Mouse (Mus musculus) hindbrain, embryonic 12.5 days (tissue): ENCODE results near the gene Eps15. TPM values are rescaled to one million over a fixed set of nuclear protein-coding genes. Genes with fewer than 3 reads are reported as not detected.

Experiments
- ATAC-seq: fragments of 200-750 bp; cut with Nextera tagmentation; 2 replicates; pipeline ENCODE4 v1.8.0; 2017; ENCODE audit warnings: moderate TSS enrichment; ENCODE audit not compliant: low FRiP score
- H3K27ac ChIP-seq: fragments of 300-500 bp; sonication (generic); 2 replicates; pipeline ENCODE4 v1.5.1; 2016; ENCODE audit warnings: mild to moderate bottlenecking
- H3K27me3 ChIP-seq: fragments of 300-500 bp; sonication (generic); 2 replicates; pipeline ENCODE4 v1.6.1; 2016; ENCODE audit warnings: mild to moderate bottlenecking
- H3K36me3 ChIP-seq: fragments of 300-500 bp; sonication (generic); 2 replicates; pipeline ENCODE4 v1.6.1; 2016; ENCODE audit warnings: mild to moderate bottlenecking
- H3K4me1 ChIP-seq: fragments of 300-500 bp; sonication (generic); 2 replicates; pipeline ENCODE4 v1.6.1; 2016
- H3K4me2 ChIP-seq: fragments of 300-500 bp; sonication (generic); replicated peaks from 2 replicates; pipeline ENCODE4 v1.6.1; 2016; ENCODE audit warnings: mild to moderate bottlenecking
- H3K4me3 ChIP-seq: fragments of 300-500 bp; sonication (generic); 2 replicates; pipeline ENCODE4 v1.5.1; 2016; ENCODE audit warnings: mild to moderate bottlenecking
- H3K9ac ChIP-seq: fragments of 300-500 bp; sonication (generic); 2 replicates; pipeline ENCODE4 v1.6.1; 2016; ENCODE audit warnings: mild to moderate bottlenecking, moderate library complexity
- H3K9me3 ChIP-seq: fragments of 300-500 bp; sonication (generic); replicated peaks from 2 replicates; pipeline ENCODE4 v1.6.1; 2016; ENCODE audit warnings: mild to moderate bottlenecking
- WGBS: fragments of 180-500 bp; shearing (Covaris S2); methylation state at CpG from one replicate; pipeline ENCODE4 v1.1.7; 2016; 5-methylcytosine and 5-hydroxymethylcytosine counted together
- polyA plus RNA-seq: library from polyadenylated mRNA; unstranded; fragments of >200 nt; fragmentation: Nextera tagmentation; extraction: Ambion mirVana; gene quantifications from 2 replicates; pipeline ENCODE4 v1.2.1, GENCODE M21; 2016

The Eps15 gene
- polyA plus RNA-seq, 1 experiment from 2014 or later = 69.2 TPM

DNA sequence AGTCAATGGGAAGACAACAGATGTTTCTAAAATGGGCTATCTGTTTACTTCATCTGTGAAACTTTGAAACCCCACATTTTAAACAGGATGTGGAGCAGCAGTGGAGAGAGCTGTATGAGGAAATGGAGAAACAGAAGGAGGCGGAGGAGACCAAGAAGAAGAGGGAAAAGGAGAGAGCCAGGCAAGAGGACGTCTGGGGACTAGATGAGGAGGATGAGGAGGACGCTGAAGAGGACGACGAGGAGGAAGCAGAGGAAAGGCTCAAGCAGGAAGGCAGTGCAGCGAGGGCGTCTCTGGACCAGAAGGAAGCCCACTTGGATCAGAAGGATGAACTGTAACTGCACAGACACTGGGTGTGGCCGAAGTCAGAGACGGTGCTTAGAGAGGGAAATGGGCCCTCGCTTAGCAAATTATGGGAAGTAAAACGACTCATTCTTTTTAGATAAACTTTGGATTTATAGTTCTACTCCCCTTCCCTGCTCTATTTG is 26.4 kb upstream of the Eps15 start:
- H3K9me3 ChIP-seq = no peaks in the 10 kb centered on the region
- no peak overlapping the region for H3K4me2 ChIP-seq
- H3K4me3 ChIP-seq = no peak overlapping the region
- H3K27ac ChIP-seq = no peak overlapping the region
- H3K9ac ChIP-seq = no peak overlapping the region
- no peaks in the 10 kb centered on the region for H3K4me1 ChIP-seq
- H3K36me3 ChIP-seq = no peaks in the 10 kb centered on the region
- no peaks in the 10 kb centered on the region for H3K27me3 ChIP-seq
- no peak for ATAC-seq
- WGBS = 81% methylated on average over 11 of the region's 11 CpGs

DNA sequence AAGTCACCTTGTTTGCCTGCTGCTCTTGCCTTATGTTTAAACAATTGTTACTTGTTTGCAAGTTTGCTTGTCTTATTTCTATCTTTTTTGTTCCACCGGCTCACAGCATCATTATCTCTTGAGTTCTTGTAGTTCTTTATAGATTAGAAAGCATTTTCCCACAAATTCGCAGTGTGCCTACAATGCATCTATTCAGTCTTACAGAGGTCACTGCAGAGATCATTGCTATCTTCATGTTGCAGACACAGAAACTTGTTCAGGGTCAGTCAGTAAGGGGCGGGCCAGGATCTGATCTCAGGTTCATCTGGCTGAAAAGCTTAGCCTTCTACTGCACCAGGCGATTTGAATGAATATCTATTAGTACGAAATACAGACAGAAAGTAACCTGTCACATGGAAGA is 25.6 kb upstream of the Eps15 start:
- WGBS = 82% methylated on average over 5 of the region's 5 CpGs
- Histone ChIP-seq H3K27me3 (no peaks in the 10 kb centered on the region), H3K36me3 (no peaks in the 10 kb centered on the region)

DNA sequence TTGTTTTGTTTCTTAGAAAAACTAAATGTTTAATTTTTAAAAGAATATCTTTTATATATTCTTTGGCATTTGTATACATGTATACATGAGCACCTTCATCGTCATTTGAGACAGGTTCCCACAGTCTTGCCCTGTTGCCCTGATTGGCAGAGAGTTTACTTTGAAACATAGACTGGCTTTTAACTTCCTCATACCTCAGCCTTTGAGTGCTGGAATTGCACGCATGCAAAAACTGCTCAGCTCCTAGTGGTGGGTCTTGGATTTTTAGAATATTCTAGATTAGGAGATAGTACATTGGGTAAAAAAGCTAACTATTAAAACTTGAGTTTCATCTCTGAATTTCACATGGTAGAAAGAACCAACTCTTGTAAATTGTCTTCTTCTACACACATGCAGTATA is 24.7 kb upstream of the Eps15 start:
- no peak overlapping the region for H3K4me3 ChIP-seq
- no peaks in the 10 kb centered on the region for H3K27me3 ChIP-seq
- no peaks in the 10 kb centered on the region for H3K36me3 ChIP-seq
- 87% methylated on average over 2 of the region's 2 CpGs for WGBS
- no peaks in the 10 kb centered on the region for H3K4me1 ChIP-seq
- no peak overlapping the region for H3K27ac ChIP-seq
- H3K9me3 ChIP-seq = no peaks in the 10 kb centered on the region
- no peak overlapping the region for H3K9ac ChIP-seq
- ATAC-seq = no peak
- H3K4me2 ChIP-seq = no peak overlapping the region

More for the DNA sequence above, 25.6 kb upstream of the Eps15 start:
- no peak overlapping the region for H3K4me2 ChIP-seq
- no peaks in the 10 kb centered on the region for H3K9me3 ChIP-seq
- no peak overlapping the region for H3K9ac ChIP-seq
- H3K4me1 ChIP-seq = no peaks in the 10 kb centered on the region
- ATAC-seq = no peak
- H3K4me3 ChIP-seq = no peak overlapping the region
- no peak overlapping the region for H3K27ac ChIP-seq

DNA sequence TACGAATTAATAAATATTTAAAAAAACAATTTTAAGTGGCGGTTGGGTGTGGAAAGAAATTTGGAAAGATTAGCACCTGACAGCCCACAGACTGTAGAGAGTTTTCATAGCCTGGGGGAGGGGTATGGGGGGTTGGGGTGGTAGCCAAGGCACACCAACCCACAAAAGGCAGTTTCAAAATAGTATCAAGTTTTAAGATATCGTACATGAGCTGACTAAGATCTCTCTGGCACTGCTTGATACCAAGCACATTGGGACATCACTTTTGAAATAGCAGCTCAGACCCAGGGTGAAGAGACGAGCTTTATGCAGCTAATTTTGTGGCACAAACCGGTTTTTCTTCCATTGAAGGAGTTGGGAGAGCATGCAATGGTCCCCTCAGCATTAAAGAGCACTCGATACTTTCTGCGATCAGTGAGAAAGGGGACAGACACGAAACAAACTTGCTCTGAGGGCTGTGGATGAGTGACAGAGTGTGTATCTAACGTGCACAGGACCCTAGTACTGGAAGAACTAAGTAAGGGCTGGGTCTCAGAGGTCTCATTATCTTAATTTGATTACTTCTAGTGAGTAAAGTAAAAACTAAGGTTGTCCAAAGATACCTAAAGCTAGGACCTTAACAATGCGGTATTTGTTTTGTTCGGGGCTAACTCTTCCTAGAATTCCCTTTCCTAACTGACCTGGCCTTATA is 24.2 kb upstream of the Eps15 start:
- H3K4me3 ChIP-seq = no peak overlapping the region
- H3K9me3 ChIP-seq = no peaks in the 10 kb centered on the region
- H3K27ac ChIP-seq = no peak overlapping the region
- no peak for ATAC-seq
- no peak overlapping the region for H3K9ac ChIP-seq
- 83% methylated on average over 11 of the region's 11 CpGs for WGBS
- H3K27me3 ChIP-seq = no peaks in the 10 kb centered on the region
- no peaks in the 10 kb centered on the region for H3K4me1 ChIP-seq
- H3K4me2 ChIP-seq = no peak overlapping the region
- no peaks in the 10 kb centered on the region for H3K36me3 ChIP-seq

DNA sequence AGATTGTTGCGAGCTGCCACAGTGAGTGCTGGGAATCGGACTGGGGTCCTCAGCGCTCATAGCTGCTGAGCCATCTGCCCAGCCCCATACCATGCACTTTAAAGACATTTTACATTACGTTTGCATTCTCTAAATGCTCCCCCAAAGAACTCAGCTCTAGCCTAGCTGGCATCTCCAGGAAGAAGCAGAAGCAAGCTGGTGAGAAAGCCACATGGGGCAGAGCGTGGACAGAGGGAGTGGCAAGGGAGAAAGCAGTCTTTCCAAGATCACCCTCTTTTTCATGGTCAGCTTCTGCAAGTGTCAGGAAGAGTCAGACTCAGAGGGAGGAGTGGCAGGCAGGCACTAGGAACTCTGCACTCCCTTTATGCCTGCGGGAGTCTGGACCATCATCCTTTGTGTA is 23.3 kb upstream of the Eps15 start:
- no peak overlapping the region for H3K4me3 ChIP-seq
- no peak overlapping the region for H3K9ac ChIP-seq
- WGBS = 86% methylated on average over 6 of the region's 6 CpGs
- no peak overlapping the region for H3K4me2 ChIP-seq
- no peak overlapping the region for H3K27ac ChIP-seq
- no peaks in the 10 kb centered on the region for H3K4me1 ChIP-seq
- no peaks in the 10 kb centered on the region for H3K9me3 ChIP-seq
- ATAC-seq = no peak
- no peaks in the 10 kb centered on the region for H3K36me3 ChIP-seq
- no peaks in the 10 kb centered on the region for H3K27me3 ChIP-seq

DNA sequence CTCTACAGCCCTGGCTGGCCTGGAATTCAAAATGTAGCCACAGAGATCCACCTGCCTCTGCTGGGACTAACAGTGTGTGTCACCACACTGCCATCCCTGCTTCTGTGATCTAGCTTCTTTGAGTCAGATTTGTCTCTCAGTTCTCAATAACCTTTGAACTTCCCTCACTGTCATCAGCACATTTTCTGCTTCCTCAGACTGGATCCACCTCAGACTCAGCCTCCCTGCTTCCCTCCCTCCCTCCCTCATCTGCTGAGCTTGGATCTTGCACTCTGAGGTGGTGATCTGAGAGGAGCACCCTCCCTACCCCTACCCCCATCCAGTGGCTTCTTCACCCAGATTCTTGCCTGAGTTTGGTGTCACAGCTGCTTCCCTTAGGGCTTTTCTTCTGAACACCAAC is 22.4 kb upstream of the Eps15 start:
- Histone ChIP-seq H3K9ac (no peak overlapping the region), H3K36me3 (no peaks in the 10 kb centered on the region), H3K4me1 (no peaks in the 10 kb centered on the region), H3K4me3 (no peak overlapping the region), H3K9me3 (no peaks in the 10 kb centered on the region), H3K4me2 (no peak overlapping the region), H3K27me3 (no peaks in the 10 kb centered on the region), H3K27ac (no peak overlapping the region)
- ATAC-seq = no peak

DNA sequence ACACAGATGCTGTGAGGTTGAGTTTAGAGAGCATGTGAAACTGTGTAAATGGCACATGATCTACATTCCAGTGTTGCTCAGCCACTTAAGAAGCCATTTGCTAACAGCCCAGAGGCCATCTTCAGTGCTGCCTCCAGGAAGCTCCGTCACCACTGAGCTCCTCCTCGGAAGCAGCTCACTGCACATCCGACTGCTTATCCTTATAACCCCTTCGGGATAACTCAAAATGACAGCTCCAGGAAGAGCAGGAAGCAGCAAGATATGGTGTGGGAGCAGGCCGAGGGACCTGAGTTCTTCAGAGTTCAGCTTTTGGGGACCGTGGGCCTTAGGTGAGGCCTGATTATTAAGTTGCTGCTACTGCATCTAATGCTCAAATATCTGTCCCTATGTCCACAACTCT is 18.0 kb upstream of the Eps15 start:
- no peak overlapping the region for H3K27ac ChIP-seq
- no peak overlapping the region for H3K4me3 ChIP-seq
- H3K27me3 ChIP-seq = no peaks in the 10 kb centered on the region
- no peaks in the 10 kb centered on the region for H3K4me1 ChIP-seq
- WGBS = 81% methylated on average over 6 of the region's 6 CpGs
- no peaks in the 10 kb centered on the region for H3K9me3 ChIP-seq
- no peak overlapping the region for H3K4me2 ChIP-seq
- no peak overlapping the region for H3K9ac ChIP-seq
- no peaks in the 10 kb centered on the region for H3K36me3 ChIP-seq
- no peak for ATAC-seq

DNA sequence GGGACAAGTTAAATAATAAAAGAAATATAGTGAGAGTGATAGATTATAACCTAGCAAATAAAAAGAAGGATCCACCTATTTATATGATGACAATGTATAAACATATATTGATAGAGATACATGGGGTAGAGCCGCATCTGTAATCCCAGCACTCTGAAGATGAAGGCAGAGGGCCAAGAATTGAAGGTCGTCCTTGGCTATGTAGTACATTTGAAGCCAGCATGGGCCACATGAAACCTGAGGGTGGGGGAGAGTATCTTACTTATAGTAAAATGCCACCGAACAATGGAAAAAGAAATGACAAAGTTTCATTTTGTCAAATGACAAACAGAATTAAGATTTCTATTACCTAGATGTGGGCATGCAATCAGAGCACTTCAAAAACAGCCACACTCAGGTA is 14.0 kb upstream of the Eps15 start:
- Histone ChIP-seq H3K9ac (no peak overlapping the region), H3K4me2 (no peak overlapping the region), H3K4me1 (no peaks in the 10 kb centered on the region), H3K4me3 (no peak overlapping the region), H3K36me3 (no peaks in the 10 kb centered on the region), H3K27ac (no peak overlapping the region), H3K9me3 (no peaks in the 10 kb centered on the region), H3K27me3 (no peaks in the 10 kb centered on the region)
- ATAC-seq = no peak
- WGBS = 94% methylated on average over 3 of the region's 3 CpGs

DNA sequence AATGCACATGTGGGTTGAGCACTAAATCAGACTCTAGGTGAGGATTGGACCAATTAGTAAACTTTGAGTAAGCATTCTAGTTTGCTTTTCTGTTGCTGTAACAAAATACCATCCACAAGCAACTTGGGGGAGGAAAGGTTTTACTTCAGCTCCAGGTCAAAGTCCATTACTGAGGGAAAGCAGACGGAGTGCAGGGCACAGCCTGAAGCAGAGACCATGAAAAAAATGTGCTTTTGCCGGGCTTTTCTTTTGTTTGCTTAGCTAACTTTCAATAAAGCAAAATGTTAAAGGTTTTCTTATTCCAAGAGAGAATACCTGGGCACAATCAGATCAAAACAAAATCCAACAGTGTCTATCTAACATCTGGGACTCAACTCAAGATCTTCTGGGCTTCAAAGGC is 13.3 kb upstream of the Eps15 start:
- no peak for ATAC-seq
- no peaks in the 10 kb centered on the region for H3K36me3 ChIP-seq
- no peak overlapping the region for H3K4me3 ChIP-seq
- H3K9ac ChIP-seq = no peak overlapping the region
- H3K27ac ChIP-seq = no peak overlapping the region
- WGBS = 75% methylated on average over 2 of the region's 2 CpGs
- H3K4me2 ChIP-seq = no peak overlapping the region
- no peaks in the 10 kb centered on the region for H3K9me3 ChIP-seq
- no peaks in the 10 kb centered on the region for H3K27me3 ChIP-seq
- H3K4me1 ChIP-seq = no peaks in the 10 kb centered on the region

DNA sequence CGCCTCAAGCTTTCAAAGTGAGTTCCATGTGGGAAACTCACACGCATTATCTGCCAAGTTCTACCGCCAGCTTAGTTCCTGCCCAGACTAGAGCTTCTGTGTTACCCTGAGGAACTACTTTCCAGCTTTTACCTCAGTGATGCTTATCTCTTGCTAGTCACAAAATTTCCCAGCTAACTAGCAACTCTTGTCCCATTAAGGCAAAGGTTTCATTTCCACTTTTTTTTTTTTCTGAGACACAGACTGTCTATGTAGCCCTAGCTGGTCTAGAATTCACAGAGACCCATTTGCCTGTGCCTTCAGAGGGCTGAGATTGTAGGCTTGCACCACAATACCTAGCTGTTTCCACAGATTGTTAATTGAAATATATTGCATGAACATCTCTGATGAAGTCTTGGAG is 12.6 kb upstream of the Eps15 start:
- Histone ChIP-seq H3K27me3 (no peaks in the 10 kb centered on the region), H3K9ac (no peak overlapping the region), H3K4me1 (no peaks in the 10 kb centered on the region), H3K27ac (no peak overlapping the region), H3K4me3 (no peak overlapping the region), H3K4me2 (no peak overlapping the region), H3K36me3 (no peaks in the 10 kb centered on the region), H3K9me3 (no peaks in the 10 kb centered on the region)
- 86% methylated on average over 3 of the region's 3 CpGs for WGBS
- no peak for ATAC-seq

DNA sequence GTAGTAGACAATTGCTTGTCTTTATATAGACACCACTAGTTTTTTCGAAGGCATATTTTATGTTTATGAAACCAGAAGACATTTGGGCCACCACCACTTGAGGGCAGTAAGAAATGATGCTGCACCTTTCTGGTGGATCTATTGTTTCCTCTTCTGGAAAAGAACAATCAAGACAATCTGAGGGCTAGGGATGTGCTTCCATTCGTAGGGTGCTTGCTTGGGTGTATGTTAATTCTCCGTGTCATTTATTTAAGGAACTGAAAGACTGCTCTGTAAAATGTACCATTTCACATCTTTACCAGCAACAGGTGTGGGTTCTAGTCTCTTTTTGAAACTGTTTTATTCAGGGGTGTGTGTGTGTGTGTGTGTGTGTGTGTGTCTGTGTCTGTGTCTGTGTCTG is 11.2 kb upstream of the Eps15 start:
- Histone ChIP-seq H3K27ac (no peak overlapping the region), H3K4me3 (no peak overlapping the region), H3K4me2 (no peak overlapping the region), H3K36me3 (no peaks in the 10 kb centered on the region), H3K9me3 (no peaks in the 10 kb centered on the region), H3K27me3 (no peaks in the 10 kb centered on the region), H3K4me1 (no peaks in the 10 kb centered on the region), H3K9ac (no peak overlapping the region)
- no peak for ATAC-seq
- 87% methylated on average over 3 of the region's 3 CpGs for WGBS

DNA sequence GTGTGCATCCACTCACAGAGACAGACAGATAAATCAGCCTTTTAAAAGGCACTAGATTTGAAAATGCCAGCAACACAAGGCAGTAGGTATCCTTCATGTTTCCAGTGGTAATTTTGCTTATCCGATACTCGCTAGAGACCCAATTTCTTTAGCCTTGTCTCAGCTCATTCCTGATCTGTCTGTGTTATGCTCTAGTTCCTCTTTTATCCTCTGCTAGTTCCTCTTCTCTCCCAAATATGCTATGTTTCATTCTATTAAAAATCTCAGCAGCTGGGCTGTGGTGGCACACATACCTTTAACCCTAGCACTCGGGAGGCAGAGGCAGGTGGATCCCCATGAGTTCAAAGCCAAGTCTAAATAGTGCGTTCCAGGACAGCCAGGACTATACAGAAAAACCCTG is 8.3 kb upstream of the Eps15 start:
- WGBS = 92% methylated on average over 4 of the region's 4 CpGs
- H3K9me3 ChIP-seq = no peaks in the 10 kb centered on the region
- no peak overlapping the region for H3K4me3 ChIP-seq
- H3K27ac ChIP-seq = no peak overlapping the region
- H3K4me2 ChIP-seq = no peak overlapping the region
- H3K36me3 ChIP-seq = no peaks in the 10 kb centered on the region
- H3K27me3 ChIP-seq = no peaks in the 10 kb centered on the region
- H3K9ac ChIP-seq = no peak overlapping the region
- ATAC-seq = no peak
- H3K4me1 ChIP-seq = no peaks in the 10 kb centered on the region

DNA sequence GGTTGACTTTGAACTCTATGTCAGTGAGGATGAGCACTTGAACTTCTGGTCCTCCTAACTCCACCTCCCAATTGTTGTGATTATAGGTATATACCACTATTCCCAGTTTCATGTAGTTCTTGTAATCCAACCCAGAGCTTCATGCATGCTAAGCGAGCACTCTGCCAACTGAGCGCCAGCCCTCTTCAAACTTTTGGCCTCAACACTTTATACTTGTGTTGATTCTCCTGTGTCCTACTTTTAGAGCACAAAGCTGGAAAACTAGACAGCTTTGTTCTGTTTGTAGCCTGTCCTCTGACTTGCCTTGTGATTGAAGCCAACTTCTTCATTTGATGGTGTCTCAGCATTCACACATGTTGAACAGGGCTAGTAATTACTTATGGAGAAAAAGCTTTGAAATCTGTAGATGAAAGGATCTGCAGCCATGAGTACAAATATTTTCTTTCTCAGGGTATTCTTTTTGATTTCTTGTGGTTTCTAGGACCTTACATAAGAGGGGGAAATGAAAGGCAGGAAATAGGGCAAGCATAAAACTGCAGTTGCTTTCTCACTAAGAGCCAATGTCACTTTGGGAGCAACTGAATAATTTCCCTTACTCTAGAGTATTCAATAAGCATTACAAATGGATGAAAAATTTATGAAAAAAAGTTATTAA is 6.4 kb upstream of the Eps15 start:
- no peaks in the 10 kb centered on the region for H3K36me3 ChIP-seq
- no peak overlapping the region for H3K4me3 ChIP-seq
- WGBS = 95% methylated on average over 2 of the region's 2 CpGs
- no peaks in the 10 kb centered on the region for H3K27me3 ChIP-seq
- ATAC-seq = no peak
- H3K27ac ChIP-seq = no peak overlapping the region
- H3K4me2 ChIP-seq = no peak overlapping the region
- no peaks in the 10 kb centered on the region for H3K4me1 ChIP-seq
- H3K9ac ChIP-seq = no peak overlapping the region
- H3K9me3 ChIP-seq = no peaks in the 10 kb centered on the region
